ENCODE assay signal across 27 mouse cellular contexts in genomic region chr4:34081064-34081463, GRCm38 (mm10). TPM values are rescaled to one million over a fixed set of nuclear protein-coding genes. Genes with fewer than 3 reads are reported as not detected.
DNase-seq lines count a peak whose midpoint lies in the region; ATAC-seq and TF ChIP-seq lines count a peak whose summit lies in the region.
"Had no signal": no experiment of that assay in that cellular context is flagged by ENCODE, and none has a peak within 500 bp of the region (broad histone marks: within the 10 kb centered on the region; RNA-seq: fewer than 3 reads in every experiment).

No protein-coding gene starts in this region.

- H3K36me3 ChIP-seq in liver, embryonic 16.5 days (ENCODE audit: control insufficient read depth, insufficient read depth): no peaks in the 10 kb centered on the region
- H3K36me3 ChIP-seq in liver, embryonic 11.5 days (ENCODE audit: control insufficient read depth, insufficient read depth, low read length): no peaks in the 10 kb centered on the region
- H3K36me3 ChIP-seq: embryonic facial prominence, embryonic 12.5 days; embryonic facial prominence, embryonic 15.5 days; G1E; heart, embryonic 12.5 days; heart, embryonic 15.5 days; hindbrain, embryonic 15.5 days had no signal

- no peak for TF ChIP-seq CTCF in gastrocnemius, adult 2 months (IDR thresholded peaks at IDR 0.05)

- no peaks in the 10 kb centered on the region for H3K9me3 ChIP-seq in liver, embryonic 16.5 days (replicated peaks; ENCODE audit: control insufficient read depth, low read length)
- H3K9me3 ChIP-seq in liver, embryonic 11.5 days (ENCODE audit: control insufficient read depth, low read length): no peaks in the 10 kb centered on the region
- H3K9me3 ChIP-seq: embryonic facial prominence, embryonic 12.5 days; embryonic facial prominence, embryonic 15.5 days; G1E; heart, embryonic 12.5 days; heart, embryonic 15.5 days; hindbrain, embryonic 15.5 days had no signal

- intact Hi-C loops in gastrocnemius, adult 2 months (cut with DNase I): no loop called here

- H3K27ac ChIP-seq in liver, embryonic 16.5 days (ENCODE audit: low read length): no peak overlapping the region
- no peak overlapping the region for H3K27ac ChIP-seq in liver, embryonic 11.5 days (ENCODE audit: low read depth, low read length)
- H3K27ac ChIP-seq in gastrocnemius, adult 2 months: no peak overlapping the region
- H3K27ac ChIP-seq: embryonic facial prominence, embryonic 12.5 days; embryonic facial prominence, embryonic 15.5 days; heart, embryonic 15.5 days; hindbrain, embryonic 15.5 days had no signal

- no peak for DNase-seq in liver, embryonic 11.5 days (ENCODE audit: low spot score)
- peak; percentile 38 for DNase-seq in embryo, embryonic 10.5 days (ENCODE audit: low spot score)
- DNase-seq in mesoderm, embryonic 11.5 days (ENCODE audit: low read depth, low spot score): peak; percentile 16
- DNase-seq in urinary bladder, postnatal 14 days (ENCODE audit: low spot score): no peak
- DNase-seq in gastrocnemius, adult 2 months: no peak
- DNase-seq: adrenal gland, postnatal 10 days; adrenal gland, postnatal 36 days; B cell, adult 2 months; cerebellum, adult 18-20 months; cerebellum, adult 9-10 months; cerebellum, postnatal 14 days; forebrain, postnatal 0 days; gastrocnemius, postnatal 25 days; heart, adult 18-20 months; heart, postnatal 10 days; heart, postnatal 36 days had no signal

- H3K4me2 ChIP-seq in liver, embryonic 16.5 days (ENCODE audit: low read depth, low read length): no peak overlapping the region
- H3K4me2 ChIP-seq in liver, embryonic 11.5 days: no peak overlapping the region
- H3K4me2 ChIP-seq: embryonic facial prominence, embryonic 12.5 days; embryonic facial prominence, embryonic 15.5 days; heart, embryonic 12.5 days; heart, embryonic 15.5 days; hindbrain, embryonic 15.5 days had no signal

- no peaks in the 10 kb centered on the region for H3K27me3 ChIP-seq in liver, embryonic 16.5 days (ENCODE audit: control insufficient read depth, insufficient read depth, low read depth, low read length)
- H3K27me3 ChIP-seq in liver, embryonic 11.5 days (replicated peaks; ENCODE audit: control insufficient read depth, insufficient read depth, low read length): no peaks in the 10 kb centered on the region
- H3K27me3 ChIP-seq: CH12.LX; embryonic facial prominence, embryonic 12.5 days; embryonic facial prominence, embryonic 15.5 days; heart, embryonic 12.5 days; heart, embryonic 15.5 days; hindbrain, embryonic 15.5 days; Patski had no signal

- WGBS in liver, embryonic 16.5 days (ENCODE audit: insufficient replicate concordance): 59% methylated on average over 3 of the region's 3 CpGs
- 82% methylated on average over 3 of the region's 3 CpGs for WGBS in liver, embryonic 11.5 days

- H3K9ac ChIP-seq in liver, embryonic 16.5 days (ENCODE audit: low read depth, low read length): no peak overlapping the region
- H3K9ac ChIP-seq in liver, embryonic 11.5 days (ENCODE audit: low read depth, low read length): no peak overlapping the region
- H3K9ac ChIP-seq: embryonic facial prominence, embryonic 12.5 days; embryonic facial prominence, embryonic 15.5 days; forebrain, postnatal 0 days; heart, embryonic 12.5 days; heart, embryonic 15.5 days; hindbrain, embryonic 15.5 days had no signal

- 0 out of 2 replicates have a peak, but pooled peaks have one; percentile 32 for ATAC-seq in liver, embryonic 16.5 days (ENCODE audit: low read depth)
- no peak for ATAC-seq in liver, embryonic 11.5 days (replicated peaks; ENCODE audit: low FRiP score)
- ATAC-seq: forebrain, embryonic 14.5 days; forebrain, postnatal 0 days; Patski had no signal

- H3K4me3 ChIP-seq in liver, embryonic 16.5 days (ENCODE audit: low read depth, low read length): no peak overlapping the region
- no peak overlapping the region for H3K4me3 ChIP-seq in liver, embryonic 11.5 days (ENCODE audit: low read depth, low read length)
- no peak overlapping the region for H3K4me3 ChIP-seq in gastrocnemius, adult 2 months
- H3K4me3 ChIP-seq: embryonic facial prominence, embryonic 12.5 days; embryonic facial prominence, embryonic 15.5 days; heart, embryonic 12.5 days; heart, embryonic 15.5 days; hindbrain, embryonic 15.5 days had no signal

- no peaks in the 10 kb centered on the region for H3K4me1 ChIP-seq in liver, embryonic 16.5 days (ENCODE audit: control insufficient read depth, low read depth, low read length)
- H3K4me1 ChIP-seq in liver, embryonic 11.5 days (replicated peaks; ENCODE audit: control insufficient read depth, insufficient read depth, low read length): no peaks in the 10 kb centered on the region
- H3K4me1 ChIP-seq: embryonic facial prominence, embryonic 12.5 days; embryonic facial prominence, embryonic 15.5 days; heart, embryonic 12.5 days; heart, embryonic 15.5 days; hindbrain, embryonic 15.5 days had no signal

RNA-seq across cellular contexts. Expression of gene Spaca1, which starts 31.1 kb away (rescaled TPM):
- polyA plus RNA-seq in liver, embryonic 16.5 days (2015; fragmentation: Nextera tagmentation; extraction: Ambion mirVana): 0.17 and 0.21 TPM in 2 replicates
- 0.25 and 0.64 TPM in 2 replicates for polyA plus RNA-seq in liver, embryonic 11.5 days (2014; fragmentation: Nextera tagmentation; extraction: Ambion mirVana)
- not detected for total RNA-seq in gastrocnemius, adult 2 months (2021)
- total RNA-seq: CH12.LX; forebrain, postnatal 0 days; G1E; gastrocnemius, adult 8-10 months; gastrocnemius, postnatal 25 days; heart, adult 18-20 months; heart, postnatal 10 days; heart, postnatal 36 days had no signal
- polyA plus RNA-seq: G1E, Patski had no signal

Comparison
In these comparisons a context has a peak if more than half of its experiments do, and no peak if none do; other contexts are left out.
1. DNase-seq: peak in embryo, embryonic 10.5 days (single experiment) and mesoderm, embryonic 11.5 days (single experiment); none in liver, embryonic 11.5 days (single experiment), urinary bladder, postnatal 14 days (single experiment) and gastrocnemius, adult 2 months (single experiment).